In genomic region chr2:61668260-61668659, GRCm38 (mm10) we compare ENCODE assay signal across 8 mouse cellular contexts. TPM values are rescaled to one million over a fixed set of nuclear protein-coding genes. Genes with fewer than 3 reads are reported as not detected.
DNase-seq lines count a peak whose midpoint lies in the region; ATAC-seq lines count a peak whose summit lies in the region.
"Had no signal": no experiment of that assay in that cellular context is flagged by ENCODE, and none has a peak within 500 bp of the region (broad histone marks: within the 10 kb centered on the region; RNA-seq: fewer than 3 reads in every experiment).

No protein-coding gene starts in this region.

- H3K9me3 ChIP-seq in midbrain, embryonic 11.5 days (ENCODE audit: control insufficient read depth, low read length): no peaks in the 10 kb centered on the region
- no peaks in the 10 kb centered on the region for H3K9me3 ChIP-seq in midbrain, embryonic 13.5 days
- no peaks in the 10 kb centered on the region for H3K9me3 ChIP-seq in limb, embryonic 11.5 days (ENCODE audit: control insufficient read depth, low read length)
- H3K9me3 ChIP-seq: neural tube, embryonic 12.5 days had no signal

- H3K4me2 ChIP-seq in midbrain, embryonic 11.5 days: no peak overlapping the region
- no peak overlapping the region for H3K4me2 ChIP-seq in midbrain, embryonic 13.5 days (replicated peaks)
- no peak overlapping the region for H3K4me2 ChIP-seq in limb, embryonic 11.5 days (ENCODE audit: low read depth, severe bottlenecking)
- H3K4me2 ChIP-seq: neural tube, embryonic 12.5 days had no signal

- no peak overlapping the region for H3K4me3 ChIP-seq in midbrain, embryonic 11.5 days (ENCODE audit: low read depth, low read length)
- no peak overlapping the region for H3K4me3 ChIP-seq in midbrain, embryonic 13.5 days (replicated peaks)
- no peak overlapping the region for H3K4me3 ChIP-seq in limb, embryonic 11.5 days (ENCODE audit: low read depth, low read length)
- H3K4me3 ChIP-seq: neural tube, embryonic 12.5 days had no signal

- H3K9ac ChIP-seq in midbrain, embryonic 11.5 days (ENCODE audit: low read length): no peak overlapping the region
- H3K9ac ChIP-seq in midbrain, embryonic 13.5 days (replicated peaks): no peak overlapping the region
- H3K9ac ChIP-seq in limb, embryonic 11.5 days (ENCODE audit: low read length): no peak overlapping the region
- H3K9ac ChIP-seq: neural tube, embryonic 12.5 days had no signal

- no peak overlapping the region for H3K27ac ChIP-seq in midbrain, embryonic 11.5 days (ENCODE audit: low read depth, low read length)
- no peak overlapping the region for H3K27ac ChIP-seq in midbrain, embryonic 13.5 days
- H3K27ac ChIP-seq in limb, embryonic 11.5 days (replicated peaks; ENCODE audit: low read depth, low read length): no peak overlapping the region
- H3K27ac ChIP-seq: neural tube, embryonic 12.5 days had no signal

- WGBS in midbrain, embryonic 11.5 days: 29% methylated on average over 4 of the region's 4 CpGs
- 27% methylated on average over 4 of the region's 4 CpGs for WGBS in midbrain, embryonic 13.5 days
- 20% methylated on average over 4 of the region's 4 CpGs for WGBS in limb, embryonic 11.5 days

- ATAC-seq in midbrain, embryonic 11.5 days (ENCODE audit: low FRiP score): no peak
- no peak for ATAC-seq in midbrain, embryonic 13.5 days
- no peak for ATAC-seq in limb, embryonic 11.5 days (ENCODE audit: insufficient number of reproducible peaks, low FRiP score, low TSS enrichment, low read depth)

- DNase-seq in midbrain, embryonic 11.5 days (ENCODE audit: low spot score, missing footprints): peak; percentile 78
- peak; percentile 69 for DNase-seq in NIH3T3 (ENCODE audit: low read depth)
- peak; percentile 48 for DNase-seq in cerebellum, adult 11 months
- DNase-seq in gastrocnemius, postnatal 14 days: peak; percentile 32
- peak; percentile 76 for DNase-seq in limb, embryonic 11.5 days (ENCODE audit: low spot score)
- DNase-seq in right cerebral cortex, postnatal 25 days: peak; percentile 41

- no peaks in the 10 kb centered on the region for H3K27me3 ChIP-seq in midbrain, embryonic 11.5 days (ENCODE audit: control insufficient read depth, insufficient read depth, low read length)
- H3K27me3 ChIP-seq in midbrain, embryonic 13.5 days: no peaks in the 10 kb centered on the region
- H3K27me3 ChIP-seq in limb, embryonic 11.5 days (ENCODE audit: control insufficient read depth, insufficient read depth, low read length): no peaks in the 10 kb centered on the region
- H3K27me3 ChIP-seq: neural tube, embryonic 12.5 days had no signal

- no peaks in the 10 kb centered on the region for H3K4me1 ChIP-seq in midbrain, embryonic 11.5 days (ENCODE audit: control insufficient read depth, insufficient read depth, low read length)
- no peaks in the 10 kb centered on the region for H3K4me1 ChIP-seq in midbrain, embryonic 13.5 days (replicated peaks)
- H3K4me1 ChIP-seq in limb, embryonic 11.5 days (ENCODE audit: control insufficient read depth, insufficient read depth, low read length): no peaks in the 10 kb centered on the region
- H3K4me1 ChIP-seq: neural tube, embryonic 12.5 days had no signal

- intact Hi-C loops in gastrocnemius, postnatal 14 days (cut with DNase I; ENCODE audit: low total_unique reads): loop anchor here (10.0 kb wide), 1 partner anchor 307 kb away; no protein-coding TSS in a partner anchor

- H3K36me3 ChIP-seq in midbrain, embryonic 11.5 days (ENCODE audit: control insufficient read depth, insufficient read depth, low read length): no peaks in the 10 kb centered on the region
- no peaks in the 10 kb centered on the region for H3K36me3 ChIP-seq in midbrain, embryonic 13.5 days
- no peaks in the 10 kb centered on the region for H3K36me3 ChIP-seq in limb, embryonic 11.5 days (ENCODE audit: control insufficient read depth, insufficient read depth, low read length)
- H3K36me3 ChIP-seq: neural tube, embryonic 12.5 days had no signal

RNA-seq across cellular contexts. Expression of gene Psmd14, which starts 43.2 kb away (rescaled TPM):
- 269 and 271 TPM in 2 replicates for polyA plus RNA-seq in midbrain, embryonic 11.5 days (2014; fragmentation: Nextera tagmentation; extraction: Ambion mirVana)
- 220 and 243 TPM in 2 replicates for polyA plus RNA-seq in midbrain, embryonic 13.5 days (2015; fragmentation: Nextera tagmentation; extraction: Ambion mirVana)
- 10 to 100 TPM; 72.7 to 83.0 TPM for total RNA-seq in gastrocnemius, postnatal 14 days (2021)
- 232 and 233 TPM in 2 replicates for polyA plus RNA-seq in limb, embryonic 11.5 days (2014; fragmentation: Nextera tagmentation; extraction: Ambion mirVana)
